Mouse (Mus musculus) spleen, adult 12 weeks (tissue): Measurements from ENCODE around the gene Prickle4.
"Not testable (repeated sequence)": the region's sequence is repeated elsewhere in the genome, so short reads cannot be mapped to it uniquely, and the experiment has no call there.

Experiments
- DNase-seq: peaks from one replicate; pipeline ENCODE4 v3.0.0; 2022; ENCODE audit warnings: low spot score

The Prickle4 gene

GRCm38 (mm10) chr17:47669166-47669565 is 25.4 kb downstream of the Prickle4 start:
- DNase-seq, result no peak

DNA sequence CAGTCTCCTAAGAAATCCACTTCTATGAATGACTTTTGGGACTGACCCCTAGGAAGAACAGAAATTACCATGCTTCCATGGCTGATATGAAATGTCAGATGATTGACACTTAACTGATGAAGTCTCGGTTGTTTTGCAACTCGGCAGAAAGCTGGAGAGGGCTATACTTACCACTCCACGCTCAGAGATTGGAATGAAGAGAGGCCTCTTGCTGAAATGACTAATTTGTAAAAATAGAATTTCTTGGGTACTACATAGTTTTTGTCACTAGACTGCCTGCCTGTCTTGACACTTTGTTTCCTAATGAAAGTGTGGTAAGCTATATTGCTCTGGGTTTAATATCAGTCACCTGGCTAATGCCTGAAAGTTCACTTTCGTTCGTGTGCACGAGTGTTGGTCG is 30.1 kb downstream of the Prickle4 start:
- no peak for DNase-seq

DNA sequence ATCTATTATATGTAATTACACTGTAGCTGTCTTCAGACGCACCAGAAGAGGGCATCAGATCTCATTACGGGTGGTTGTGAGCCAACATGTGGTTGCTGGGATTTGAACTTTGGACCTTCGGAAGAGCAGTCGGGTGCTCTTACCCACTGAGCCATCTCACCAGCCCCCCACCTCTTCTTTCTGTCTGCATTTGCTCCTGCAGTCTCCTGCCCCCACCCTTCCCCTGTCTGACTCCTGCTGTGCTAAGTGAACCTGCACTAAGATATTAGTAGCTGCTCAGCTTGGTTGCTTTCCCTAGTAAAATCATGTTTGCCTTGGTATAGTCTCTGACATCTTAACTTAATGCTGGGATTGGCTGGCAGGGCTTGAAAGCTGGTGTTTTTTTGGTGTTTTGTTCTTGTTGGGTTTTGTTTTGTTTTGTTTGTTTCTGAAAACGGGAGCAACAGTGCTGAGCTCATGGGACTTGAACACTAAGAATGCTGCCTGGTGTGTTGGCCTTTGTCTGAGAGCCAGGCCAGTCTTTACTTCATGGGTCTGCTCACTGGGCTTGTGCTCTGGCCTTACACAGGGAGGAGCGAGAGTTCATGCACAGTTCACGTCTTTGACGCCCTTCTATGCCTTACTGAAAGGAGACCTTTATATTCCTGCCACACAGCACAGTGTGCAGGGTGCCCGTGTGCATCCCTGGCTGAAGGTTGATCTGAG is 31.4 kb downstream of the Prickle4 start:
- DNase-seq, result no peak

DNA sequence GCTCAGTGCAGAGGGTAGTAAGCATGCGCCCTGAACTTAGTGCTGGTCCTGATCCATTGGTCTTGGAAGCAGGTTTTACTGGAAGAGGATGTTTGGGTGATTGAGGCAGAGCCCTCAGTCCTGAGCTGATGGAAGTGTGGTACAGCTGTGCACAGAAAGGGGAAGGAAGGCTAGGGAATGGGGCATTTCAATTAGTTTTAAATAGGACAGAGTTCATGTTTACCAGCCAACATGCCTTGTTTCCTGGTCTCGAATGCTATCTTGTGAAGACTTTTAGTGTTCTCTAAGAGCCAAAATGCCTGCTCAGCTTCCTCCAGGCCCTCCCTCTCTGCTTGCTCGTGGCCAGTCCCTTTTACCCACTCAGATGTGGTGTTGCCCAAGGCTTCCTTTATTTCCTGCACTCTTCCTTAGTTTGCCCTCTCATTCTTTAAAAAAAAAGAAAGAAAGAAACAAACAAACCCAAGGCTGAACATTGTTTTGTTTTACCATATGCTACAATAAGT is 35.7 kb downstream of the Prickle4 start:
- no peak for DNase-seq

DNA sequence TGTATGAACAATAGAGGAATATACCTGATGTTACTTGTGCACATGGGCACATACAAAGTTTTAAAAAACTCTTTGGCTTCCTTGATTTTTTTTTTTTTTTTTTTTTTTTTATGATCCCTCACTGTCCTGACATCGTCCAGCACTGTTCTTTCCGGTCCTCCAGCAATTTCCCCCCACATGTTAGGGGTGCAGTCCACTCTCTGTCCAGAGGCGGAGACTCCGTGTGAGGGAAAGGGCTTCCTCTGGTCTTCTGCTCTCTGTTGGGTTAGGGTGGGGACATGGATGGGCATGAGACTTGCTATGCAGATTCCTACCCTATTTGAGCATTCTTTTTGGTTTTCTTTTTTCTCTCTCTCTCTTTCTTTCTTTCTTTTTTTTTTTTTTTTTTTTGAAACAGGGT is 36.6 kb downstream of the Prickle4 start:
- DNase-seq, result no peak

DNA sequence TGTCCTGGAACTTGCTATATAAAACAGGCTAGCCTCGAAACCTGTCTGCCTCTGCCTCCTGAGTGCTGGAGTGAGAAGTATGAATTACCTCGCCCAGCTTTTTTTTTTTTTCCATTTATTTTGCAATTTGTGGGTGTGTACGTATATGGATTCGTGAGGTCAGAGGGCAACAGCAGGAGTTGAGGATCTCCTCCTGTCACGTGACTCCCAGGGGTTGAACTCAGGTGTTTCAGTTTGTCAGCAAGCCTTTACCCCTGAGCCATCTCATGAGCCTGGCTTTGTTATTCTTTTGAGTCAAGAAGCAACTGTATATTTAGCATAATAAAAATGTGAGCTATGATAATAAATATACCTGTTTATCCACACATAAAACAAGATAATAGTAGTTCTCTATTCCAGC is 38.8 kb downstream of the Prickle4 start:
- DNase-seq, result no peak

DNA sequence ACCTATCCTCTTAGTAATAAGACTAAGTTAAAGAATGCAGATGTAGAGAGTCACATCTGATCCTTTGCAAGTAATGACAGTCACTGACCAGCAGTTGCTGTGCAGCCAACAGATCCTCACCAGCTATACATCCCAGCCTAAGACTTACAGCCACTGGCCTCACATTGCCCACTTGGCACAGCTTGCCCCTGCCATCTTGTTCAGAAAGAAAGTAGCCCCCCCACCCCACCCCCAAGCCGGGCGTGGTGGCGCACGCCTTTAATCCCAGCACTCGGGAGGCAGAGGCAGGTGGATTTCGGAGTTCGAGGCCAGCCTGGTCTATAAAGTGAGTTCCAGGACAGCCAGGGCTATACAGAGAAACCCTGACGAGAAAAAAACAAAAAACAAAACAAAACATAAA is 40.2 kb downstream of the Prickle4 start:
- not testable (repeated sequence) for DNase-seq

- DNase-seq, result no peak
Observed at GRCm38 (mm10) chr17:47651953-47652352, 42.6 kb downstream of the Prickle4 start.

- DNase-seq, result no peak
Observed at GRCm38 (mm10) chr17:47648966-47649365, 45.6 kb downstream of the Prickle4 start.

DNA sequence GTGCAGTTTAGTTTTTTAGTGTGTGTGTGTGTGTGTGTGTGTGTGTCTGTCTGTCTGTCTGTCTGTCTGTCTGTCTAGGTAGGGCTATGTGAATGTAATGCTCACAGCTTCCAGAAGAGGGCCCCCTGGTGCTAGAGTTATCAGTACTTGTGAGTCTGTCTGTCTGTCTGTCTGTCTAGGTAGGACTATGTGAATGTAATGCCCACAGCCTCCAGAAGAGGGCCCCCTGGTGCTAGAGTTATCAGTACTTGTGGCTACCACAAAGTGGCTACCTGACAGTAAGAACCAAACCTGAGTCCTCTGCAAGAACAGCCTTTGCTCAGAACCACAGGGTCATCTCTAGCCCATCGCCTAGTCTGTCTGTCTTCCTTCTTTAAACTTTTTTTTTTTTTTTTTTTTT is 47.9 kb downstream of the Prickle4 start:
- peak; percentile 49 for DNase-seq

- no peak for DNase-seq
Observed at GRCm38 (mm10) chr17:47642992-47643391, 51.5 kb downstream of the Prickle4 start.
